31 mouse cellular contexts compared by ENCODE assay signal in genomic region chr10:116935028-116935427, GRCm38 (mm10). TPM values are rescaled to one million over a fixed set of nuclear protein-coding genes. Genes with fewer than 3 reads are reported as not detected.
DNase-seq lines count a peak whose midpoint lies in the region; ATAC-seq and TF ChIP-seq lines count a peak whose summit lies in the region.
"Had no signal": no experiment of that assay in that cellular context is flagged by ENCODE, and none has a peak within 500 bp of the region (broad histone marks: within the 10 kb centered on the region; RNA-seq: fewer than 3 reads in every experiment).

No protein-coding gene starts in this region.

- TF ChIP-seq CTCF in hindbrain, postnatal 0 days (IDR thresholded peaks at IDR 0.05; ENCODE audit: low read depth), result no peak
- no peak for TF ChIP-seq CTCF in spleen, adult 2 months (IDR thresholded peaks at IDR 0.05; ENCODE audit: extremely low read depth, insufficient read depth, insufficient read length, insufficient replicate concordance)

- H3K9me3 ChIP-seq in hindbrain, postnatal 0 days (ENCODE audit: low read length), result no peaks in the 10 kb centered on the region
- no peaks in the 10 kb centered on the region for H3K9me3 ChIP-seq in hindbrain, embryonic 12.5 days (replicated peaks)
- H3K9me3 ChIP-seq in limb, embryonic 10.5 days (replicated peaks), result no peaks in the 10 kb centered on the region
- peaks cover 4% of the 10 kb centered on the region; the same call in 1 of the 2 replicates for H3K9me3 ChIP-seq in forebrain, embryonic 16.5 days (ENCODE audit: control insufficient read depth, low read length)
- H3K9me3 ChIP-seq: embryonic facial prominence, embryonic 15.5 days; forebrain, embryonic 10.5 days; hindbrain, embryonic 10.5 days; hindbrain, embryonic 15.5 days; intestine, embryonic 15.5 days had no signal

- H3K9ac ChIP-seq in hindbrain, postnatal 0 days (replicated peaks; ENCODE audit: low read length), result no peak overlapping the region
- H3K9ac ChIP-seq in hindbrain, embryonic 12.5 days, result no peak overlapping the region
- H3K9ac ChIP-seq in forebrain, embryonic 16.5 days (replicated peaks; ENCODE audit: low read depth, low read length), result no peak overlapping the region
- H3K9ac ChIP-seq: embryonic facial prominence, embryonic 15.5 days; hindbrain, embryonic 15.5 days; intestine, embryonic 15.5 days had no signal

- 0 out of 2 replicates have a peak overlapping the region, but pooled peaks have one; percentile 2 for H3K4me2 ChIP-seq in hindbrain, postnatal 0 days (ENCODE audit: low read depth, low read length)
- no peak overlapping the region for H3K4me2 ChIP-seq in hindbrain, embryonic 12.5 days (replicated peaks)
- H3K4me2 ChIP-seq in forebrain, embryonic 16.5 days (ENCODE audit: low read length), result no peak overlapping the region
- H3K4me2 ChIP-seq: embryonic facial prominence, embryonic 15.5 days; heart, embryonic 11.5 days; hindbrain, embryonic 15.5 days; intestine, embryonic 15.5 days had no signal

- TF ChIP-seq POLR2A in spleen, adult 2 months (IDR thresholded peaks at IDR 0.05; ENCODE audit: low read depth, low read length), result no peak

- no peaks in the 10 kb centered on the region for H3K27me3 ChIP-seq in hindbrain, postnatal 0 days (ENCODE audit: insufficient read depth, low read length)
- H3K27me3 ChIP-seq in hindbrain, embryonic 12.5 days, result no peaks in the 10 kb centered on the region
- H3K27me3 ChIP-seq in spleen, adult 2 months (ENCODE audit: control insufficient read depth, insufficient read depth, low read length), result no peaks in the 10 kb centered on the region
- no peaks in the 10 kb centered on the region for H3K27me3 ChIP-seq in limb, embryonic 10.5 days (ENCODE audit: low read depth, poor library complexity, severe bottlenecking)
- H3K27me3 ChIP-seq in forebrain, embryonic 16.5 days (replicated peaks; ENCODE audit: control insufficient read depth, insufficient read depth, low read length), result no peaks in the 10 kb centered on the region
- H3K27me3 ChIP-seq: CH12.LX; embryonic facial prominence, embryonic 15.5 days; hindbrain, embryonic 15.5 days; intestine, embryonic 15.5 days; Patski had no signal

- no peaks in the 10 kb centered on the region for H3K4me1 ChIP-seq in hindbrain, postnatal 0 days (ENCODE audit: insufficient read depth, low read length)
- H3K4me1 ChIP-seq in hindbrain, embryonic 12.5 days, result no peaks in the 10 kb centered on the region
- H3K4me1 ChIP-seq in spleen, adult 2 months (ENCODE audit: control insufficient read depth, insufficient read depth, insufficient read length), result peaks cover 25% of the 10 kb centered on the region
- 0 out of 2 replicates have a peak, but pooled peaks cover 6% of the 10 kb centered on the region for H3K4me1 ChIP-seq in limb, embryonic 10.5 days
- H3K4me1 ChIP-seq in forebrain, embryonic 16.5 days (replicated peaks; ENCODE audit: control insufficient read depth, insufficient read depth, low read length), result no peaks in the 10 kb centered on the region
- H3K4me1 ChIP-seq: embryonic facial prominence, embryonic 15.5 days; forebrain, embryonic 10.5 days; hindbrain, embryonic 10.5 days; hindbrain, embryonic 15.5 days; intestine, embryonic 15.5 days had no signal

- no peak overlapping the region for H3K27ac ChIP-seq in hindbrain, postnatal 0 days
- no peak overlapping the region for H3K27ac ChIP-seq in hindbrain, embryonic 12.5 days
- H3K27ac ChIP-seq in spleen, adult 2 months (ENCODE audit: insufficient read depth, low read length), result peak overlapping the region; percentile 83; the same call in 1 of the 2 replicates
- no peak overlapping the region for H3K27ac ChIP-seq in limb, embryonic 10.5 days
- no peak overlapping the region for H3K27ac ChIP-seq in forebrain, embryonic 16.5 days (ENCODE audit: low read length)
- H3K27ac ChIP-seq: embryonic facial prominence, embryonic 15.5 days; forebrain, embryonic 10.5 days; heart, adult 2 months; hindbrain, embryonic 10.5 days; hindbrain, embryonic 15.5 days; intestine, embryonic 15.5 days had no signal

- no peak for DNase-seq in hindbrain, postnatal 0 days (ENCODE audit: low spot score)
- DNase-seq in spleen, adult 2 months (ENCODE audit: low read depth in 1 of 2, low spot score in 2 of 2), result no peak
- no peak for DNase-seq in spleen, postnatal 14 days (ENCODE audit: low spot score in 2 of 2)
- peak; percentile 52 for DNase-seq in induced T-regulatory cell, adult 2 months (ENCODE audit: low read depth)
- DNase-seq in limb, embryonic 10.5 days (ENCODE audit: low spot score), result no peak
- DNase-seq in kidney, postnatal 36 days, result no peak
- DNase-seq: adrenal gland, adult 2 months; adrenal gland, postnatal 36 days; cerebellum, adult 11 months; cerebellum, adult 8-10 months; cerebellum, postnatal 14 days; embryo, embryonic 11 days; gastrocnemius, postnatal 14 days; heart, adult 2 months had no signal

- no peak overlapping the region for H3K4me3 ChIP-seq in hindbrain, postnatal 0 days (ENCODE audit: low read length)
- H3K4me3 ChIP-seq in hindbrain, embryonic 12.5 days, result no peak overlapping the region
- H3K4me3 ChIP-seq in spleen, adult 2 months (ENCODE audit: extremely low read depth, insufficient read depth, insufficient read length), result no peak overlapping the region
- H3K4me3 ChIP-seq in limb, embryonic 10.5 days, result no peak overlapping the region
- H3K4me3 ChIP-seq in forebrain, embryonic 16.5 days (replicated peaks; ENCODE audit: low read length), result no peak overlapping the region
- H3K4me3 ChIP-seq: embryonic facial prominence, embryonic 15.5 days; erythroblast, embryonic 14.5 days; forebrain, embryonic 10.5 days; heart, adult 2 months; hindbrain, embryonic 10.5 days; hindbrain, embryonic 15.5 days; intestine, embryonic 15.5 days had no signal

- no peak for ATAC-seq in hindbrain, postnatal 0 days
- ATAC-seq in hindbrain, embryonic 12.5 days (ENCODE audit: low FRiP score), result no peak
- ATAC-seq in forebrain, embryonic 16.5 days, result no peak
- ATAC-seq: forebrain, embryonic 14.5 days; intestine, embryonic 15.5 days; Patski had no signal

- H3K36me3 ChIP-seq in hindbrain, postnatal 0 days (ENCODE audit: insufficient read depth, low read length), result peaks cover 20% of the 10 kb centered on the region
- H3K36me3 ChIP-seq in hindbrain, embryonic 12.5 days, result peaks cover 33% of the 10 kb centered on the region
- H3K36me3 ChIP-seq in spleen, adult 2 months (ENCODE audit: control insufficient read depth, insufficient read depth, low read length), result peaks cover 15% of the 10 kb centered on the region
- H3K36me3 ChIP-seq in limb, embryonic 10.5 days, result peaks cover 74% of the 10 kb centered on the region
- H3K36me3 ChIP-seq in forebrain, embryonic 16.5 days (ENCODE audit: control insufficient read depth, insufficient read depth), result peaks cover 10% of the 10 kb centered on the region

- 56% methylated on average over 12 of the region's 12 CpGs for WGBS in hindbrain, postnatal 0 days
- WGBS in hindbrain, embryonic 12.5 days, result 70% methylated on average over 12 of the region's 12 CpGs
- WGBS in spleen, adult 2 months, result 15% methylated on average over 12 of the region's 12 CpGs
- WGBS in limb, embryonic 10.5 days, result 82% methylated on average over 12 of the region's 12 CpGs
- WGBS in forebrain, embryonic 16.5 days, result 66% methylated on average over 12 of the region's 12 CpGs

RNA-seq across cellular contexts. Expression of gene Rab3ip, which starts 15.5 kb away (rescaled TPM):
- total RNA-seq in hindbrain, postnatal 0 days (2014; rRNA removed), result 130 and 134 TPM in 2 replicates
- 38.7 and 39.9 TPM in 2 replicates for polyA plus RNA-seq in hindbrain, postnatal 0 days (2015; fragmentation: Nextera tagmentation; extraction: Ambion mirVana)
- 40.4 and 44.1 TPM in 2 replicates for polyA plus RNA-seq in hindbrain, embryonic 12.5 days (2016; fragmentation: Nextera tagmentation; extraction: Ambion mirVana)
- polyA plus RNA-seq in spleen, adult 2 months (2012; rRNA removed), result 34.3 and 69.3 TPM in 2 replicates
- 36.7 and 40.0 TPM in 2 replicates for polyA plus RNA-seq in limb, embryonic 10.5 days (2016; fragmentation: Nextera tagmentation; extraction: Ambion mirVana)
- polyA plus RNA-seq in forebrain, embryonic 16.5 days (2015; fragmentation: Nextera tagmentation; extraction: Ambion mirVana), result 48.2 and 51.3 TPM in 2 replicates

RNA-seq across cellular contexts. Expression of gene Gm10271, which starts 37.4 kb away (rescaled TPM):
- not detected in 2 replicates for total RNA-seq in hindbrain, postnatal 0 days (2014; rRNA removed)
- polyA plus RNA-seq in hindbrain, postnatal 0 days (2015; fragmentation: Nextera tagmentation; extraction: Ambion mirVana), result not detected in 2 replicates
- polyA plus RNA-seq in hindbrain, embryonic 12.5 days (2016; fragmentation: Nextera tagmentation; extraction: Ambion mirVana), result not detected in 2 replicates
- not detected in 2 replicates for polyA plus RNA-seq in spleen, adult 2 months (2012; rRNA removed)
- polyA plus RNA-seq in limb, embryonic 10.5 days (2016; fragmentation: Nextera tagmentation; extraction: Ambion mirVana), result not detected in 2 replicates
- polyA plus RNA-seq in forebrain, embryonic 16.5 days (2015; fragmentation: Nextera tagmentation; extraction: Ambion mirVana), result not detected in 2 replicates
- total RNA-seq: adrenal gland, adult 2 months; adrenal gland, postnatal 36 days; CH12.LX; common myeloid progenitor, adult 5-6 weeks; gastrocnemius, postnatal 14 days; heart, adult 2 months; heart, postnatal 25 days had no signal
- polyA plus RNA-seq: adrenal gland, adult 2 months; embryonic facial prominence, embryonic 11.5 days; embryonic facial prominence, embryonic 15.5 days; erythroblast, embryonic 14.5 days; forebrain, embryonic 10.5 days; forebrain, embryonic 14.5 days; gonadal fat pad, adult 2 months; heart, adult 2 months; heart, embryonic 11.5 days; heart, embryonic 16.5 days; hindbrain, embryonic 10.5 days; hindbrain, embryonic 15.5 days; intestine, embryonic 15.5 days; Patski had no signal

RNA-seq across cellular contexts. Expression of gene Myrfl, which starts 38.3 kb away (rescaled TPM):
- not detected in 2 replicates for total RNA-seq in hindbrain, postnatal 0 days (2014; rRNA removed)
- 0.04 and 0.08 TPM in 2 replicates for polyA plus RNA-seq in hindbrain, postnatal 0 days (2015; fragmentation: Nextera tagmentation; extraction: Ambion mirVana)
- polyA plus RNA-seq in hindbrain, embryonic 12.5 days (2016; fragmentation: Nextera tagmentation; extraction: Ambion mirVana), result 0.17 TPM in 1 of 2 replicates, not detected in the other
- 0.02 TPM in 1 of 2 replicates, not detected in the other for polyA plus RNA-seq in spleen, adult 2 months (2012; rRNA removed)
- 0.04 TPM in 1 of 2 replicates, not detected in the other for polyA plus RNA-seq in limb, embryonic 10.5 days (2016; fragmentation: Nextera tagmentation; extraction: Ambion mirVana)
- polyA plus RNA-seq in forebrain, embryonic 16.5 days (2015; fragmentation: Nextera tagmentation; extraction: Ambion mirVana), result 0.09 and 0.12 TPM in 2 replicates
- total RNA-seq: CH12.LX; common myeloid progenitor, adult 5-6 weeks had no signal
- polyA plus RNA-seq: erythroblast, embryonic 14.5 days; forebrain, embryonic 10.5 days had no signal

RNA-seq across cellular contexts. Expression of gene Best3, which starts 51.1 kb away (rescaled TPM):
- total RNA-seq in hindbrain, postnatal 0 days (2014; rRNA removed), result 0.05 TPM in 1 of 2 replicates, not detected in the other
- 0.15 and 0.23 TPM in 2 replicates for polyA plus RNA-seq in hindbrain, postnatal 0 days (2015; fragmentation: Nextera tagmentation; extraction: Ambion mirVana)
- polyA plus RNA-seq in hindbrain, embryonic 12.5 days (2016; fragmentation: Nextera tagmentation; extraction: Ambion mirVana), result 0.22 and 0.53 TPM in 2 replicates
- polyA plus RNA-seq in spleen, adult 2 months (2012; rRNA removed), result 0.07 and 0.09 TPM in 2 replicates
- polyA plus RNA-seq in limb, embryonic 10.5 days (2016; fragmentation: Nextera tagmentation; extraction: Ambion mirVana), result 0.05 TPM in 1 of 2 replicates, not detected in the other
- not detected in 2 replicates for polyA plus RNA-seq in forebrain, embryonic 16.5 days (2015; fragmentation: Nextera tagmentation; extraction: Ambion mirVana)
- total RNA-seq: CH12.LX; common myeloid progenitor, adult 5-6 weeks had no signal
- polyA plus RNA-seq: erythroblast, embryonic 14.5 days; forebrain, embryonic 10.5 days; forebrain, embryonic 14.5 days; hindbrain, embryonic 10.5 days; intestine, embryonic 15.5 days; Patski had no signal
